Mouse (Mus musculus) thymus, adult 2 months (tissue): Measurements from ENCODE around the gene Cyb5d1.

Experiments
- CTCF ChIP-seq: fragments of 200-500 bp; IDR thresholded peaks from 2 replicates; pipeline ENCODE4 v1.5.1; 2012; ENCODE audit warnings: mild to moderate bottlenecking, control low read depth, low read length, moderate library complexity, borderline replicate concordance; ENCODE audit not compliant: control insufficient read depth, poor library complexity, insufficient read depth; ENCODE audit errors: extremely low read depth
- POLR2A ChIP-seq: fragments of 200-500 bp; IDR thresholded peaks from 2 replicates; pipeline ENCODE4 v1.6.1; 2012; ENCODE audit warnings: mild to moderate bottlenecking, low read length, control low read depth, moderate library complexity; ENCODE audit not compliant: control insufficient read depth, poor library complexity, insufficient read depth; ENCODE audit errors: extremely low read depth

- TF ChIP-seq POLR2A (no peak), CTCF (no peak)
Observed at GRCm38 (mm10) chr11:69369990-69370816, 25.2 kb downstream of the Cyb5d1 start.
